Mouse (Mus musculus): ENCODE data around the gene Rnf13.

Rnf13 gene

DNA sequence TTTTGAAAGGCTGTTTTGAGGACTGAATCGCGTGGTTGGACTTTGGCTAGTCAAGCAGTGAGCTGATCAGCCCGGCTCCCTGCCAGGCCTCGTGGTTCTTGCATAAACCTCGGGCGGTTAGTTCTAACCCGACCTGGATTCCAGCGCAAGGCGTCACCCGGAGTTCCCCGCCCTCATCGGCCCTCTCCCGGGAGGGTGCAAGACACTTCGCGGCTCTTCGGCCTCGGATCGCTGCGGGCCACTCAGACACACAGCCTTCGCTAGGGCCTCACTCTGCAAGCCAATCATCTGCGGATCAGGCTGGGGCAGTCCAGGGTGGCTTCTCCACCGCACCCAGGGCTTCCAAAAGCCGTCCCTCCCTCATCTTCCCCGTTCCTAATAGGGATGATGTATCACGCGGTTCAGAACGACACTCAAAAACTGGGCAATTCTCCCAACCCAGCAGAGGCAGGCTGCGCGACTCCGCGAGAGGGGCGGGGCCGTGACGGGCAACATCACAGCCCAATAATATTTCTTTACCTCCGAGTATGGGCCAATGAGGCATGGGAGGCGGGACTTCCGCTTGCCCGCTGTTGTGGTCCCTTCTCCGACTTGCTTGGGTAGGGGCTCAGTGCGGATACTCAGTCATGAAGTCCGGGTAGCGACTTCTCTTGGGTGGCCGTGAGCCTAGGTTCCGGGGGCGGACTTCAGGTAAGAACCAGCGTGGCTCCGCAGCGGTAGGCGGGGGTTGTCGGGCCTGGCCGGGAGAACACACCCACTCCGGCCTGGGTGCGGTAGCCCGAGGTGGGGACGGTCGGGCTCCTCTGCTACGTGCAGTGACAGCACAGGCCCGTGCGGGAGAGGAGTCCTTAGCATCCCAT lies at the start of gene Rnf13:
TSS of gene Rnf13 (plus strand) at position 552 of the 860 bp plus-strand sequence.
- DNase-seq = peak; percentile 98

- no peak for DNase-seq
These were observed 44.1 kb upstream of the Rnf13 start for GRCm38 (mm10) chr3:57691772-57692171.

- DNase-seq = peak; percentile 5
These were observed 43.1 kb upstream of the Rnf13 start, which contains the start of gene Ankub1 for GRCm38 (mm10) chr3:57692719-57693118. Ankub1 (minus strand) TSS chr3:57692799.

GRCm38 (mm10) chr3:57696249-57696648 lies 39.6 kb upstream of the Rnf13 start:
- DNase-seq = no peak

- no peak for DNase-seq
These were observed 39.1 kb upstream of the Rnf13 start for GRCm38 (mm10) chr3:57696779-57697178.

DNA sequence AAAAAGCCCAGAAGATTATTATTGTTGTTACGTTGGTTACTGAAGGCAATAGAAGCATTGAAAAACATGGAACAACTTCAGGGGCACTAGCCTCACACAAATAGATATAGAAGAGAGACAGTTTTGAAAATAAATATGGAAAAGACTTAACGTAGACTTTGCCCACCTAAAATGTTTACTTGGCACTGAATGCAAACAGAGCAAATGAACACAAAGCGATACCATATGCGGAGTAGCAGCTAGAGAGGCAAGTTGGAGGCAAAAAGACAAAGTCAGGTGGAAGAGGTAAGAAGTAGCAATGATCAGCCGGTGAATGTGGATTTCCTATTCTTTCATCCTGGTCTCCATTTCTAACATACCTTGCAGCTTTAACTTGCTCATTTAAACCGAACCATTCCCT lies 21.7 kb upstream of the Rnf13 start:
- DNase-seq = no peak

GRCm38 (mm10) chr3:57732206-57732915 lies 3.5 kb upstream of the Rnf13 start:
- DNase-seq = no peak

- DNase-seq = no peak
These were observed 695 bp downstream of the Rnf13 start for GRCm38 (mm10) chr3:57736419-57737095.

- no peak for DNase-seq
These were observed 4.0 kb downstream of the Rnf13 start for GRCm38 (mm10) chr3:57739830-57740229.

- no peak for DNase-seq
These were observed 12.9 kb downstream of the Rnf13 start for GRCm38 (mm10) chr3:57748576-57749267.

DNA sequence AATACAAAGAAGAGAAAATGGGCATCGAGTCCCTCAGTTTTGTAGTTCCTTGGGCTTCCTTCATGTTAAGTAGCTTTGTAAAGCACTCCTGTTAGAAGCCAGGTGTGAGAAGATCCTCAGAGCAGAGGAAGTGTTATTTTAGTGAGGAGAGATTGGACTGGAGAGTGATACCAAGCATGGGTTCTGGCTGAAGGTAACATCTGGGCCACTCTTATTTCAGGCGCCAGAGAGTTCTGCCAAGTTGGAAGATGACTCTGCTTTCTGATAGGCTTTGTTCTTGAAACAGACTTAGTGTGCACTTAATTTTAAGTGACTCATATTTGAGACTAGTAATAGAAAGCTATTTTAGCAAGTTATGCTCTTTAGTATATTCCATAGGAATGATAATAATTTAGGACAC lies 41.1 kb downstream of the Rnf13 start:
- DNase-seq = no peak

DNA sequence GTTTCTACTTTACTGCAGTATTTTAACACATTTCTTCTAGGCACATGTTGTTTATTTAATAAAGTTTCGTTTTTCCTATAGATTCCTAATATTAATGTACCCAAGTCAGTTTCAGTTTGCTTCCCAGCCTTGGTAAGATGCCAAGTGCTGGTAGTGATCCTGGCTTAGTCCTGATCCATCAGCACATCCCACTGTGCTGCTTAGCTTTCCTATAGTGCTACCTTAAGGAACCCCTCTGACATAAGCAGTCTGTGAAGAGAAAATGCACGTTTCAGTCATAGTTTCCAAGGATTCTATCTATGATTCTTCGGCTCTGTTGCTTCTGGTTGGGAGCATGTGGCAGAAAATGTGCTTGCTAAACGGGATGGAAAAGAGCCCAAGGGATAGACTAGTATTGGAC lies 52.6 kb downstream of the Rnf13 start:
- peak; percentile 7 for DNase-seq

DNA sequence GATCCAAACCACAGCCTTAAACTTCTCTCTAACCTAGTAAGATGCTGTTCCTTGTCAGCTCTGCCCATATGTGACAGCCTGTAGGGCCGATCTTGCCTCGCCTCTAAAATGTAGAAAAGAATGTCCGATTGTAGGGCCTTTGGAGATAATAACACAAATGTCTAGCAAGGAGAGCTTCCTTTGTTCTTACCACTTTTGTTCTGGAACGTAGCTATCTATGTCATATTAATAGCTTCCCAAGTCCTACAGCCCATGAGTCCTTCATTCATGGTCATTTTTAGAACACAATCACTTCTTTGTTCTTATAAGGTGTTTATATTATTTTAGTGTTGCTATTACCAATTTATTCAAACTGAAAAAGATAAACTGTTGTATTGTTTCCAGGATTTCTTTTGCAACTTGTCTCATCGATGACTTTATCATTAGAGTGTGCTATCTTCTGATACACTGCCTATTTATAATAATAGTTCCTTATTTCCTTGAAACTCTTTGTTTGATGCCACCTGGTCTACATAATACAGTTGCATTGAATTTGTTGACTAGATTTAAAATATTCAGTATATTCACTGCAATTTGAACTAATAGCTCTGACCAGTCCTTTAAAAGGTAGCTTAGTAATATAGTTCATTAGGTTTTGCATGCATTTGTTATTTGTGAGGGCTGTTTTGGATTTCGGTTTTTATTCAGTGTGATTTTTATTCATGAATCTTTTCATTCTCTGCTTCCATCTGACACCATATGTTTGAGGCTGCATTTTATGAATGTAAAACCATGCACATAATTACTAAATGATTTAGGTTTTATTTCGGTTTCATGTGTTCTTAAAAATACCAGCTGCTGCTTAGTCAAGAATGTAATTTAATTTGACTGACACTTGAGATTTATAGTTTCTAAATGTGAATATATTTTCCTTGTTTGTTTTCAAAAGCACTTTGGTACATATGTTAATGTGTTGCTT lies 53.4 kb downstream of the Rnf13 start:
- no peak for DNase-seq

DNA sequence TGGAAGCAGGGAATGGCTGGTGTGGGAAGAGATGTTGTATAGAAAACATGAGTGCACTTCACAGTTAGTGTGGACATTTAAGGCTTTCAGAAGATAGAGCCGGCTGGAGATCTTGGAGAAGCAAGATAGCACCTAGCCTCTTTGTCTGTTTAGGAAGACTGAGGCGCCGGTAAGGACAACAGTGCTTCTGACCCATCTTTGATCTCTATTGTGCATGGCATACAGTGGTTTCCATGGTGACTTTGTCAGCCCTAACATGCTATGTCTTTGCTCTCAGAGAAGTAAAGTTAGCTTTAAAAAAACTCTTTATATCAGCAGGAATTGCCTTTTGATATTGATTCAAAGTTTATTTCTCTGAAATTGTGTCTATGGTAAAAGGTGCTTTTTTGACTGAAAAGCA lies 55.2 kb downstream of the Rnf13 start:
- DNase-seq = no peak

GRCm38 (mm10) chr3:57795071-57795470 lies 59.2 kb downstream of the Rnf13 start:
- DNase-seq = peak; percentile 33

DNA sequence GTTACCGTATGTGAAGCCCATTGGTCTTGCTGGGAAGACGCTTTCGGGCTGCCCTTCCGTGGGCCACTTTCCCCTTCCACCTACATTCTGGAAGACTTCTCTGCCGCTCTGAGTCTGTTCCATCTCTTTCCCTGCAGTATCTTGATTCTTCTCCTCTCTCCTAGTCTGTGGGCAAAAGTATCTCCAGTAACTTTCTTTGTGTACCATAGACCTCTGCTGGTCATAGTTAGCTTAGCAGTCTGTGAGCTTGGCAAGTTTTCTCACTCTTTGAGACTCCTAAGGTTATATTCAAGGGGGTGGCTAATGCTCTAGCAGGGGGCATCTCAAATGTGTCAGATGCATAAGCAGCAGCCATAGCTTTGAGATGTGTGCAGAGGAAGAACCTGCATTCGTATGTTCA lies 79.6 kb downstream of the Rnf13 start:
- DNase-seq = no peak

- no peak for DNase-seq
These were observed 90.0 kb downstream of the Rnf13 start for GRCm38 (mm10) chr3:57825866-57826265.

DNA sequence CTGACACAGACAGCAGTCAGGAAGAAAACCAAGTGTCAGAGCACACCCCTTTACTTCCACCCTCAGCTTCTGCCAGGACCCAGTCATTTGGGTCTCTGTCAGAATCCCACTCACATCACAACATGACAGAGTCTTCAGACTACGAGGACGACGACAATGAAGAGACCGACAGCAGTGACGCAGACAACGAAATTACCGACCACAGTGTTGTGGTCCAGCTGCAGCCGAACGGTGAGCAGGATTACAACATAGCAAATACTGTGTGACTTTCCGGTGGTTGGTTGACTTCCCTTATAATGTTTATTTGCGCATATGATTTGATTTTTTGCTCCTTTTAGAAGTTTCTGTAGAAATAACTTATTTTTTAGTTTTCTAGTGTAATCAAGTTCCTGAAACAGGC lies 97.7 kb downstream of the Rnf13 start:
- DNase-seq = no peak

DNA sequence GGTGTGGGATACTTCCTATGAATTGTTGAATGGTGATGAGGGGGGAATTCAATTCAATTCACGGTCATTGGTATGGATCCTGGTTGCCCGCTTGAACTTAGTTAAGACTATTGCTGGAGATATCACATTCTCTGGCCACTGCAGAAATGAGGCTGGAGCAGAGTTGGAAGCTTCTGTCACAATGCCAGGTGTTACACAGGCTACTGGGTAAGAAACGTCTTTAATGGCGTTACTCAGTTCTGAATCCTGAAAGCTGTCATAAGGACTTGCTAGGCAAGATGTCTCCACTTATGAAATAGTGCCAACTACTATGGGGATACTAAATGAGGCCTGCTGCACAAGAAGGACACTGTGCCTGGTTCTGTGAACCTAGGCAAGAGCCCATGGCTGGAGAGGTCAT lies 101.0 kb downstream of the Rnf13 start:
- no peak for DNase-seq

DNA sequence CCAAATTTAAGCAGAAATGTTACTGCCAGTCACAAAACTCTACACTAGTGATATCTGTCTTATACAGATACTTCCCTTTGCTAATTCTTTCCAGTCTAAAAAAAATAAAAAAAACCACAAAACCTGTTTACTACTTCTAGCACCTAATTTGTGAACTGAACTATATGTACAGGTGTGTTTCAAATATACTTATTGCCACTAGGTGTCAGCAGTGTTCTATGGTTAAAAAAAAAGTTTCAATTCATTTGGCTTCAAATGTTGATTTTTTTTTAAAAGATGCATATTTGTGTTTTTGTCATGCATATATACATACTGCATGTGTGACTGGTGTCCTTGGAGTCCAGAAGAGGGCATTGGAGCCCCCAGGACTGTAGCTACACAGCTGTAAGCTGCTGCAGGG lies 107.9 kb downstream of the Rnf13 start:
- peak; percentile 56 for DNase-seq

GRCm38 (mm10) chr3:57845786-57846661 lies 110.2 kb downstream of the Rnf13 start:
- peak; percentile 41 for DNase-seq

Data from cerebellum, adult 9-10 months (tissue).